Mouse (Mus musculus): ENCODE results near the gene Fgfr2. TPM values are rescaled to one million over a fixed set of nuclear protein-coding genes. Genes with fewer than 3 reads are reported as not detected.

Fgfr2 gene
- total RNA-seq, 1 experiment, result 37.5 TPM

DNA sequence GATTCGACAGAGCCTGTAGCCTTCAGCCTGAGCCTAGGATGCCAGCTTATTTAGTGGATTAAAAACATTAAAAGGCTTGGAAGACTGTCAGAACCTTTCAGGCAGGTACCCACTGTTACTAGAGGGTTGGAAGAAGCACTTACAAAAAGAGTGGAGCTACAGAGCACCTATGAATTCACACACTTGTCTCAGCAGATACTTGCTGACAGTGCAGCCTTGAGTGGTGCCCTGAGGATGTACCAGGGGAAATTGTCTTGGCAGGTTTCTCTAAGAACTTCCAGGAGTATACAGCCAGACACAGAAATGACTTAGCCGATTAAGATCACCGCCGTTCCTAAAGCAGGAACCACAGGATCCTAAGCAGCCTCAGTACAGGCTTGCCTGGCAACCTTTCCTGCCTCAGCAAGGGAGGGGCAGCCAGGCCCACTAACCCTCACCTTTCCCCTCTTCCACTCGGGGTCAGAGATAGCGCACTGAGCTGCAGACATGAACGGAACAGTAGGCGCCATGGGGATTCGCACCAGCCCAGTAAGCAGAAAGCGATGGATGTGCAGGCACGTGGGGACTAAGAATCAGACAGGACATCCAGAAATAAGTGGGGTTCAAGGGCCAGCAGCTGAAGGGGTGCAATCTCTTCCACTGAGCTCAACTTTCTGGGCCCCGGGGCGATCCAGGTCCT is 39.1 kb downstream of the Fgfr2 start:
- no peak for TF ChIP-seq MAFK (IDR thresholded peaks at IDR 0.05; ENCODE audit: insufficient read depth, low read depth, low read length)
- in situ Hi-C loops (cut with MboI; ENCODE audit: low sequenced_read_pairs in 2 of 2, unreplicated experiment in 2 of 2), result no loop called here

DNA sequence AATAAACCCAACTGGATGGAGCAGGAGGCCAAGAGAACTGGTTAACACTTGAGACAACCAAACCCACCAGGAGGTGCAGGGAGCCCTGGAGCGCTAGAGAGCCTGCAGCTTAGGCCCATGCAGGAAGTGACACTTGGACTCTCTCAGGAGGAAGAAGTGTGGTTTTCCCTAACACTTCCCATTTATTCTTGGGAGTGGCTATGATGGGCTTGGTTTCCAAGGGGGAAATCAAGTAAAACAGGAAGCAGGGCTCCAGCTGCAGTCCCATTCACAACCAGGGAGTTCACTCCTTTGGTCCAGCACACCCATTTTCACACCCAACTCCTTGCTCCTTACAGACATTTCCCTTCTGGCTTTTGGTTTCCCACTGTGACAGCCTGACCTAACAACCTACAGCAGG is 44.2 kb downstream of the Fgfr2 start:
- DNase-seq (ENCODE audit: low read depth, low spot score), result no peak
- H3K27ac ChIP-seq (ENCODE audit: insufficient read depth, low read depth, low read length, poor library complexity, severe bottlenecking), result no peak overlapping the region
- TF ChIP-seq ZNF384 (IDR thresholded peaks at IDR 0.05; ENCODE audit: low read depth, low read length) (no peak), ZC3H11A (IDR thresholded peaks at IDR 0.05; ENCODE audit: borderline replicate concordance, low read depth, low read length) (no peak), HCFC1 (IDR thresholded peaks at IDR 0.05; ENCODE audit: borderline replicate concordance, insufficient read depth, low read length) (no peak), MAFK (IDR thresholded peaks at IDR 0.05; ENCODE audit: insufficient read depth, low read depth, low read length) (no peak), CHD2 (IDR thresholded peaks at IDR 0.05; ENCODE audit: low read depth, low read length) (no peak)
- in situ Hi-C loops (cut with MboI; ENCODE audit: low sequenced_read_pairs in 2 of 2, unreplicated experiment in 2 of 2), result no loop called here
- H3K4me1 ChIP-seq (ENCODE audit: control insufficient read depth in 2 of 2, insufficient read depth in 2 of 2, low read length in 2 of 2, poor library complexity in 1 of 2), result peaks cover 6 to 33% of the 10 kb centered on the region in 2 experiments; a peak in 3 of 4 replicates
- H3K4me3 ChIP-seq (ENCODE audit: insufficient read depth in 1 of 2, low read depth in 1 of 2, low read length in 2 of 2, poor library complexity in 1 of 2, severe bottlenecking in 1 of 2), result no peak overlapping the region
- no peak overlapping the region for H3K9ac ChIP-seq (ENCODE audit: insufficient read depth, low read depth, low read length, poor library complexity, severe bottlenecking)
- no peaks in the 10 kb centered on the region for H3K9me3 ChIP-seq (ENCODE audit: control insufficient read depth, insufficient read depth, low read depth, low read length)
- H3K36me3 ChIP-seq (ENCODE audit: control insufficient read depth, insufficient read depth, low read length, poor library complexity, severe bottlenecking), result peaks cover 60% of the 10 kb centered on the region

More for the DNA sequence above, 39.1 kb downstream of the Fgfr2 start:
- Histone ChIP-seq H3K36me3 (ENCODE audit: control insufficient read depth, insufficient read depth, low read length, poor library complexity, severe bottlenecking) (peaks cover 56% of the 10 kb centered on the region), H3K4me1 (ENCODE audit: control insufficient read depth in 2 of 2, insufficient read depth in 2 of 2, low read length in 2 of 2, poor library complexity in 1 of 2) (peaks cover 1 to 43% of the 10 kb centered on the region in 2 experiments; a peak in 3 of 4 replicates), H3K9ac (ENCODE audit: insufficient read depth, low read depth, low read length, poor library complexity, severe bottlenecking) (no peak overlapping the region), H3K9me3 (ENCODE audit: control insufficient read depth, insufficient read depth, low read depth, low read length) (no peaks in the 10 kb centered on the region), H3K27ac (ENCODE audit: insufficient read depth, low read depth, low read length, poor library complexity, severe bottlenecking) (no peak overlapping the region), H3K4me3 (ENCODE audit: insufficient read depth in 1 of 2, low read depth in 1 of 2, low read length in 2 of 2, poor library complexity in 1 of 2, severe bottlenecking in 1 of 2) (no peak overlapping the region)
- no peak for DNase-seq (ENCODE audit: low read depth, low spot score)

- H3K4me1 ChIP-seq (ENCODE audit: control insufficient read depth in 2 of 2, insufficient read depth in 2 of 2, low read length in 2 of 2, poor library complexity in 1 of 2), result peaks cover 6 to 26% of the 10 kb centered on the region in 2 experiments; a peak in 3 of 4 replicates
- H3K36me3 ChIP-seq (ENCODE audit: control insufficient read depth, insufficient read depth, low read length, poor library complexity, severe bottlenecking), result peaks cover 62% of the 10 kb centered on the region
- H3K9ac ChIP-seq (ENCODE audit: insufficient read depth, low read depth, low read length, poor library complexity, severe bottlenecking), result no peak overlapping the region
- in situ Hi-C loops (cut with MboI; ENCODE audit: low sequenced_read_pairs in 2 of 2, unreplicated experiment in 2 of 2), result no loop called here
- no peak for TF ChIP-seq ZC3H11A (IDR thresholded peaks at IDR 0.05; ENCODE audit: borderline replicate concordance, low read depth, low read length)
- TF ChIP-seq CHD2 (IDR thresholded peaks at IDR 0.05; ENCODE audit: low read depth, low read length), result no peak
- no peak for TF ChIP-seq HCFC1 (IDR thresholded peaks at IDR 0.05; ENCODE audit: borderline replicate concordance, insufficient read depth, low read length)
- no peak for TF ChIP-seq ZNF384 (IDR thresholded peaks at IDR 0.05; ENCODE audit: low read depth, low read length)
- TF ChIP-seq MAFK (IDR thresholded peaks at IDR 0.05; ENCODE audit: insufficient read depth, low read depth, low read length), result no peak
- no peak overlapping the region for H3K4me3 ChIP-seq (ENCODE audit: insufficient read depth in 1 of 2, low read depth in 1 of 2, low read length in 2 of 2, poor library complexity in 1 of 2, severe bottlenecking in 1 of 2)
- H3K27ac ChIP-seq (ENCODE audit: insufficient read depth, low read depth, low read length, poor library complexity, severe bottlenecking), result no peak overlapping the region
- no peak for DNase-seq (ENCODE audit: low read depth, low spot score)
- no peaks in the 10 kb centered on the region for H3K9me3 ChIP-seq (ENCODE audit: control insufficient read depth, insufficient read depth, low read depth, low read length)
Observed at GRCm38 (mm10) chr7:133074462-133075133, 48.6 kb downstream of the Fgfr2 start.

GRCm38 (mm10) chr7:133073147-133073651 is 50.0 kb downstream of the Fgfr2 start:
- Histone ChIP-seq H3K27ac (ENCODE audit: insufficient read depth, low read depth, low read length, poor library complexity, severe bottlenecking) (no peak overlapping the region), H3K4me3 (ENCODE audit: insufficient read depth in 1 of 2, low read depth in 1 of 2, low read length in 2 of 2, poor library complexity in 1 of 2, severe bottlenecking in 1 of 2) (no peak overlapping the region), H3K4me1 (ENCODE audit: control insufficient read depth in 2 of 2, insufficient read depth in 2 of 2, low read length in 2 of 2, poor library complexity in 1 of 2) (peaks cover 0 to 15% of the 10 kb centered on the region in 2 experiments; a peak in 3 of 4 replicates), H3K36me3 (ENCODE audit: control insufficient read depth, insufficient read depth, low read length, poor library complexity, severe bottlenecking) (peaks cover 53% of the 10 kb centered on the region), H3K9me3 (ENCODE audit: control insufficient read depth, insufficient read depth, low read depth, low read length) (no peaks in the 10 kb centered on the region), H3K9ac (ENCODE audit: insufficient read depth, low read depth, low read length, poor library complexity, severe bottlenecking) (no peak overlapping the region)
- DNase-seq (ENCODE audit: low read depth, low spot score), result no peak
- TF ChIP-seq ZNF384 (IDR thresholded peaks at IDR 0.05; ENCODE audit: low read depth, low read length), result no peak
- no peak for TF ChIP-seq MAFK (IDR thresholded peaks at IDR 0.05; ENCODE audit: insufficient read depth, low read depth, low read length)
- TF ChIP-seq HCFC1 (IDR thresholded peaks at IDR 0.05; ENCODE audit: borderline replicate concordance, insufficient read depth, low read length), result no peak
- no peak for TF ChIP-seq ZC3H11A (IDR thresholded peaks at IDR 0.05; ENCODE audit: borderline replicate concordance, low read depth, low read length)
- TF ChIP-seq CHD2 (IDR thresholded peaks at IDR 0.05; ENCODE audit: low read depth, low read length), result no peak
- in situ Hi-C loops (cut with MboI; ENCODE audit: low sequenced_read_pairs in 2 of 2, unreplicated experiment in 2 of 2), result no loop called here
